Comparison of ENCODE assay signal across 10 mouse cellular contexts in genomic region chr4:81563574-81563973, GRCm38 (mm10).
DNase-seq lines count a peak whose midpoint lies in the region; ATAC-seq and TF ChIP-seq lines count a peak whose summit lies in the region.
"Had no signal": no experiment of that assay in that cellular context is flagged by ENCODE, and none has a peak within 500 bp of the region (broad histone marks: within the 10 kb centered on the region; RNA-seq: fewer than 3 reads in every experiment).

No protein-coding gene starts in this region.

- ATAC-seq in forebrain, embryonic 13.5 days, result no peak
- ATAC-seq: CD4-positive, CD25-positive, alpha-beta regulatory T cell, adult 4 months had no signal

- H3K9me3 ChIP-seq in forebrain, embryonic 13.5 days (replicated peaks), result no peaks in the 10 kb centered on the region
- no peaks in the 10 kb centered on the region for H3K9me3 ChIP-seq in forebrain, embryonic 10.5 days

- DNase-seq in forebrain, embryonic 10.5 days (ENCODE audit: extremely low spot score, low spot score), result no peak
- peak; percentile 17 to 47 for DNase-seq in left cerebral cortex, adult 2 months (ENCODE audit: extremely low spot score in 1 of 2, low spot score in 2 of 2)
- no peak for DNase-seq in left cerebral cortex, postnatal 4 days
- peak; percentile 35 to 36 for DNase-seq in left cerebral cortex, postnatal 10 days (ENCODE audit: extremely low spot score in 1 of 2, low spot score in 2 of 2)
- peak; percentile 57 to 75 for DNase-seq in right cerebral cortex, adult 2 months (ENCODE audit: low spot score in 2 of 2)
- no peak for DNase-seq in cerebellum, adult 9-11 months
- no peak for DNase-seq in adrenal gland, postnatal 10 days
- DNase-seq: adrenal gland, adult 8-10 months had no signal

- WGBS in forebrain, embryonic 13.5 days, result 48% methylated on average over 10 of the region's 10 CpGs
- 56% methylated on average over 10 of the region's 10 CpGs for WGBS in forebrain, embryonic 10.5 days

- peaks cover 51% of the 10 kb centered on the region for H3K4me1 ChIP-seq in forebrain, embryonic 13.5 days
- peaks cover 41% of the 10 kb centered on the region for H3K4me1 ChIP-seq in forebrain, embryonic 10.5 days

- H3K9ac ChIP-seq in forebrain, embryonic 13.5 days, result 0 out of 2 replicates have a peak overlapping the region, but pooled peaks have one; percentile 17

- peak overlapping the region; percentile 6; the same call in 1 of the 2 replicates for H3K27ac ChIP-seq in forebrain, embryonic 13.5 days
- H3K27ac ChIP-seq in forebrain, embryonic 10.5 days, result no peak overlapping the region
- peak overlapping the region; percentile 44 for H3K27ac ChIP-seq in left cerebral cortex, adult 2 months

- no peak overlapping the region; the same call in 1 of the 2 replicates for H3K4me2 ChIP-seq in forebrain, embryonic 13.5 days

- no peaks in the 10 kb centered on the region for H3K36me3 ChIP-seq in forebrain, embryonic 13.5 days (ENCODE audit: poor library complexity, severe bottlenecking)
- no peaks in the 10 kb centered on the region for H3K36me3 ChIP-seq in forebrain, embryonic 10.5 days (replicated peaks)

- no peak overlapping the region for H3K4me3 ChIP-seq in forebrain, embryonic 13.5 days
- H3K4me3 ChIP-seq in forebrain, embryonic 10.5 days, result no peak overlapping the region
- peak overlapping the region; percentile 21; the same call in 1 of the 2 replicates for H3K4me3 ChIP-seq in left cerebral cortex, adult 2 months

- intact Hi-C loops in left cerebral cortex, adult 2 months (cut with DNase I), result loop anchor here (5.0 kb wide), 4 partner anchors 66 to 1369 kb away; no protein-coding TSS in a partner anchor
- intact Hi-C loops in left cerebral cortex, postnatal 4 days (cut with DNase I), result loop anchor here (10.0 kb wide), 3 partner anchors 781 to 1371 kb away; no protein-coding TSS in a partner anchor
- intact Hi-C loops in left cerebral cortex, postnatal 10 days (cut with DNase I), result loop anchor here (10.0 kb wide), 3 partner anchors 699 to 1371 kb away; no protein-coding TSS in a partner anchor

- TF ChIP-seq CTCF in left cerebral cortex, adult 2 months (IDR thresholded peaks at IDR 0.05), result no peak

- no peaks in the 10 kb centered on the region for H3K27me3 ChIP-seq in forebrain, embryonic 13.5 days
- peaks cover 19% of the 10 kb centered on the region for H3K27me3 ChIP-seq in forebrain, embryonic 10.5 days (ENCODE audit: poor library complexity, severe bottlenecking)

Comparison
In these comparisons a context has a peak if more than half of its experiments do, and no peak if none do; other contexts are left out.
1. DNase-seq: peak in left cerebral cortex, adult 2 months (2 of 2), left cerebral cortex, postnatal 10 days (2 of 2) and right cerebral cortex, adult 2 months (2 of 2); none in forebrain, embryonic 10.5 days (single experiment), left cerebral cortex, postnatal 4 days (single experiment), cerebellum, adult 9-11 months (single experiment) and adrenal gland, postnatal 10 days (single experiment).